Mouse (Mus musculus): ENCODE results near the gene Ank3. TPM values are rescaled to one million over a fixed set of nuclear protein-coding genes. Genes with fewer than 3 reads are reported as not detected.

The Ank3 gene
- polyA plus RNA-seq, 1 experiment from 2014 or later: 18.0 TPM

DNA sequence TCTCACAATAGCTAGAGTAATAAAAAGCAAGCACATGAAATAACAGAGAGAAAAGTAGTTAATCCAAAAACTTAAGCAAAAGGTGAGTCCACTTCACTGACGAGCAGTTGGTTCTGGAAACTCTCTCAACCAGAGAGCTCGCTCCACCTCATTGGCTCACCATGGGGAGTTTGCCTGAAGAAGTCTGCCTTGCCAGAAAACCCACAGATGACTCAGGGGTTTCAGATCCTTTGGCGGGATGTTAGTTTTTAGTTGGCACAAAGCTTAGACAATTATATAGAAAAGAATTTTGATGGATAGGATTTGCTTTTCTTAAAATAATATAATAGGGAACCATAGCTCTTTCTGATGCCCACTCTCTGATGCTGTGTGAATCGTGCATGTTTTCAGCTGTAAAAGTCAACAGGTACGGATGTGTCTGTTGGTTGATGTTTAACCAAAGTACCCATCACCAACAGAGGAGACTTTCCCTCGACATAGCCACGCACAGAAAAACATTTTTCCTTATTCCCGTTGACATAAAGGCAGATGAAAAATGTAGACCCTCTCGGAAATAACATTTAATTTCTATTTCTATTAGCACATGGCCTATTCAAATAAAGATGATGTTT, 556.2 kb downstream of the Ank3 start:
- no peak overlapping the region for H3K4me3 ChIP-seq
- ATAC-seq (ENCODE audit: borderline replicate concordance, extremely low read depth, low FRiP score, low TSS enrichment): no peak

DNA sequence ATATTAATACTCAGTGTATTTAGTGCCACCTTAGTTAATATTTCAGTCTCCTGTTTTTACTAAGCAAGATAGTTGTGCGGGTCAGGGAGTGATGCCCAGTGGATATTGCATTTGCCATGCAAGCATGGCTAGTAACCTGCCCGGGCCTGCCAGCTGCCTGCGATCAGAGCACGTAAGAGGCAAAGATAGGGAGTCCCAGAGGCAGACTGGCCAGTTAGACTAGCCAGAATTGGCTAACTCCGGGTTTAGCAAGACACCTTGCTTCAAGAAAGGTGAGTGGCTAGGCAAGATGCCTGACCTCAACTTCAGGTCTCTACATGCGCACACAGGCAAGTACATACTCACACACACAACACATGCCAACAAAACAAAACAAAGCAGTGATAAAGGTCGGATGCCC, 563.7 kb downstream of the Ank3 start:
- 83% methylated on average over 7 of the region's 7 CpGs for WGBS
- no peak overlapping the region for H3K27ac ChIP-seq
- no peak overlapping the region for H3K4me3 ChIP-seq
- H3K36me3 ChIP-seq: no peaks in the 10 kb centered on the region
- no peak overlapping the region for H3K4me2 ChIP-seq
- H3K27me3 ChIP-seq: no peaks in the 10 kb centered on the region
- ATAC-seq (ENCODE audit: borderline replicate concordance, extremely low read depth, low FRiP score, low TSS enrichment): no peak
- H3K9me3 ChIP-seq: no peaks in the 10 kb centered on the region
- H3K9ac ChIP-seq: no peak overlapping the region
- H3K4me1 ChIP-seq: no peaks in the 10 kb centered on the region

More for the DNA sequence above, 556.2 kb downstream of the Ank3 start:
- Histone ChIP-seq H3K27ac (no peak overlapping the region), H3K4me1 (no peaks in the 10 kb centered on the region), H3K9ac (no peak overlapping the region), H3K9me3 (no peaks in the 10 kb centered on the region), H3K4me2 (no peak overlapping the region), H3K36me3 (no peaks in the 10 kb centered on the region), H3K27me3 (no peaks in the 10 kb centered on the region)
- 83% methylated on average over 9 of the region's 9 CpGs for WGBS

DNA sequence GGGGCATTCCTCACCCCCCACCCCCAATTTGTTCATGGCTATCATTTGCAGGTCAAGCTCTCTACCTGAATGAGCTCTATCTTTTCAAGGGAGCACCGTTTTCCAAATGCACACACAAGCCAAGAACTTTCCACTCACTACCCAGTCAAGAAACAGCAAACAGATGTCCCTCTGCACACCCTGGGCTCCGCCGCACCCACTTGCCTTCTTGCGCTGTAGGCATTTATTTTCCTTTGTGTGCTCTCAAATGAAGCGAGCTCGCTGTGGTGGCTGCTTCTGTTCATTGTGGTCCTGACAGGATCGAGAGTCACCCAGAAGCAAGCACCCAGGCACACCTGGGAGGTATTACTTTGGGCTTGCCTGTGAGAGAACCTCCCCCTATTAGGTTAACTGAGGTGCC, 564.4 kb downstream of the Ank3 start:
- Histone ChIP-seq H3K27ac (no peak overlapping the region), H3K9me3 (no peaks in the 10 kb centered on the region), H3K4me2 (no peak overlapping the region), H3K36me3 (no peaks in the 10 kb centered on the region), H3K4me3 (no peak overlapping the region), H3K27me3 (no peaks in the 10 kb centered on the region), H3K9ac (no peak overlapping the region), H3K4me1 (no peaks in the 10 kb centered on the region)
- 71% methylated on average over 7 of the region's 7 CpGs for WGBS
- no peak for ATAC-seq (ENCODE audit: borderline replicate concordance, extremely low read depth, low FRiP score, low TSS enrichment)

DNA sequence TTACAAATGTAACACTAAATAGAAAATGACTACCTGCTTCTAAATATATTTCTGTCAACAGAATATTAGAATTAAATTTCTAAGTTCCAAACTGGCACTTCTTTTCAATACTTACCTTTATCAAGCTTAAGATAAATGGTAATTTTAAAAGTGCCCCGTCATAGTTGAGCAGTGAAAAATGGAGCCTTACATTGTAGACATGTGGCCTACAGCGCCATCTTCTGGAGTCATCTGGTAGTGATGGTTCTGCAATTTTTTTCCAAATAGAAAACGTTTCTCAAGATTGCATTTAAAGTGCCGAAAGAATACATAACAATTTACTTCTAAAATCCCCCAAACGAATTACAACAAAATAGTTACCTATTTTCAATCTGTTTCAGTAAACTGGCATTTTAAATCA, 566.0 kb downstream of the Ank3 start:
- Histone ChIP-seq H3K36me3 (no peaks in the 10 kb centered on the region), H3K27me3 (no peaks in the 10 kb centered on the region), H3K4me2 (no peak overlapping the region), H3K4me1 (no peaks in the 10 kb centered on the region), H3K27ac (no peak overlapping the region), H3K9me3 (no peaks in the 10 kb centered on the region), H3K4me3 (no peak overlapping the region), H3K9ac (no peak overlapping the region)
- no peak for ATAC-seq (ENCODE audit: borderline replicate concordance, extremely low read depth, low FRiP score, low TSS enrichment)
- 5% methylated on average over 5 of the region's 5 CpGs for WGBS

DNA sequence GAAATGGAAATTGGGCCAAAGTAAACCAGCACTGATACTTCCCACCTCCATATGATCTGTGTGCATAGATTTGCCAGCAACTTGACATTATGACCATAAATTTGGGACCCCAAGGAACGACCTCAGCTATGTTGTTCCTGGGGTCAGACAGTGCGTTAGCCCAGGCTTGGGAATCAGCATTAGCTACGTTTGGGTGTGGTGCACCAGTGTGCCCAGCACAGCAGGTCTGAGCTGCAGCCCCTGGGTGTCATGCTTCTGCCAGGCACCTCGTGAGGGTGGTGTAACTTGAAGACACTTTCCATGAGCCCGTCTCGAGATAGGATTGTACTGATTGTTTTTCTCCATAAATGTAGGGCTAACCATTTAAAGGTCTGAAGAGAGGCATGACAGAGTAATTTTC, 566.5 kb downstream of the Ank3 start:
- H3K36me3 ChIP-seq: no peaks in the 10 kb centered on the region
- no peak overlapping the region for H3K4me3 ChIP-seq
- WGBS: 74% methylated on average over 6 of the region's 6 CpGs
- H3K27ac ChIP-seq: no peak overlapping the region
- no peak for ATAC-seq (ENCODE audit: borderline replicate concordance, extremely low read depth, low FRiP score, low TSS enrichment)
- no peak overlapping the region for H3K4me2 ChIP-seq
- H3K27me3 ChIP-seq: no peaks in the 10 kb centered on the region
- no peaks in the 10 kb centered on the region for H3K9me3 ChIP-seq
- H3K4me1 ChIP-seq: no peaks in the 10 kb centered on the region
- H3K9ac ChIP-seq: no peak overlapping the region

DNA sequence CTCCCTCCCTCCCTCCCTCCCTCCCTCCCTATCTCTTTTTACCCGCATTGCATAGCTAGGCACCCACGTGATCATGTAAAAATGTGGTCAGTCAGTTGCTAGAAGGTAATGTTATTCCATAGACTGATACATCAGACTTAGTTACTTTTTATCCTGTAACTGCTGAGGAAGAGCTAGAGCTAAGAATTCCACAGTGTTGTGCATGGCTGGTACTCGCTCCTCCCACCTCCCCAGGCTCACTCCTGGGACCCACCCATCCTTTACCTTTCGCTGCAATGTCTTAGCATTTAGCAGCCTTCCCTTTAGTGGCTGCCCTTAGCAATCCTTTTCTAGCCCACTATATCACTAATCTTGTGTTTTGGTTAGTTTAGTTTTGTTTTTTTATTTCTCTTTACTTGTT, 569.4 kb downstream of the Ank3 start:
- Histone ChIP-seq H3K9ac (no peak overlapping the region), H3K36me3 (no peaks in the 10 kb centered on the region), H3K4me3 (no peak overlapping the region), H3K4me2 (no peak overlapping the region), H3K27me3 (no peaks in the 10 kb centered on the region), H3K4me1 (no peaks in the 10 kb centered on the region), H3K9me3 (no peaks in the 10 kb centered on the region), H3K27ac (no peak overlapping the region)
- WGBS: 77% methylated on average over 3 of the region's 4 CpGs
- ATAC-seq (ENCODE audit: borderline replicate concordance, extremely low read depth, low FRiP score, low TSS enrichment): no peak

DNA sequence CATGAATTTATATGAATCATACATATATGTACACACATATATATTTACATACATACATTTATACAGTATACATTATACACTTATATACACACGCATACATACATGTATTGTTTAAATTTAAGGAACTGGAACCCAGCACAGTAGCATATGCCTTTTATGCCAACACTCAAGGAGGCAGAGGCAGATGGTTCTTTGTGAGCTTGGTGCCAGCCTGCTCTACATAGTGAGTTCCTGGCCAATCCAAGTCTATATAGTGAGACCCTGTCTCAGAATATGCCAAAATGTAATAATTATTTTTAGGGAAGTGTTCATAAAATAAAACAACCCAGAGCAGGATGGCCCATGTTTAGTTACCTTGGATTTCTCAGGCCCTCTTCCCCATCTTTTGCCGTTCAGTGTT, 581.1 kb downstream of the Ank3 start:
- Histone ChIP-seq H3K9ac (no peak overlapping the region), H3K4me3 (no peak overlapping the region), H3K4me1 (no peaks in the 10 kb centered on the region), H3K36me3 (no peaks in the 10 kb centered on the region), H3K27me3 (no peaks in the 10 kb centered on the region), H3K4me2 (no peak overlapping the region), H3K27ac (no peak overlapping the region), H3K9me3 (no peaks in the 10 kb centered on the region)
- 93% methylated on average over 2 of the region's 2 CpGs for WGBS
- no peak for ATAC-seq (ENCODE audit: borderline replicate concordance, extremely low read depth, low FRiP score, low TSS enrichment)

DNA sequence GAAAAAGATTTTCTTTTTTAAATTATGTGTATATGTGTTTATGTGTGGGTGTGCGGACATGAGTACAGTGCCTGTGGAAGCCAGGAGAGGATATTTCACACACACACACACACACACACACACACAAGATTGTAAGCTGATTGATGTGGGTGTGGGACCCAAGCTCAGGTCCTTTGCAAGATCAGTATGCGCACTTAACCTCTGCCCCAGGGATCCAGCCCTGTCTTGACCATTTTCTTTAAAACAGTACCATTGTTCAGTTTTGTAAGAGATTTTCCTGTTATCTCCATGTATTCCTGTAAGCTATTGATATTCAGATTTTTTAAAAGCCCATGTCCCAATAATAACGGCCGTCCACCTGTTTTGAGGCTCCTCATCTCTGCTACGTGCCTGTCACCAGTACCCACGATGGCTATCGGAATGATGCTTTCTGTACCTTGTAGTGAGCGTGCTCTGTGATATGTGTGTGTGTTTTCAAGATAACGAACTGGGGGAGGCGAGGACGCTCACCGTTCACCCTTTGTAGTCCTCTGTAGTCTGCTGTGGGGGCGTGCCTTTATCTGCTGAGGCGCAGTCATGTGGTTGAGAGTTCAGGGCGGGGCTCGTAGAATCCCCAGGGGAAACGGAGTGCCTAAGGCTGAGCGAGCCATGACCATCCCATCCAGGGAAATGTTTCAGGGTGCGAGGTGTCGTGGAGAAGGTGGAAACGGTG, 583.0 kb downstream of the Ank3 start:
- no peaks in the 10 kb centered on the region for H3K4me1 ChIP-seq
- H3K9me3 ChIP-seq: no peaks in the 10 kb centered on the region
- no peak overlapping the region for H3K9ac ChIP-seq
- H3K27ac ChIP-seq: no peak overlapping the region
- H3K36me3 ChIP-seq: no peaks in the 10 kb centered on the region
- WGBS: 70% methylated on average over 21 of the region's 21 CpGs
- H3K4me2 ChIP-seq: no peak overlapping the region
- H3K4me3 ChIP-seq: no peak overlapping the region
- 0 out of 2 replicates have a peak, but pooled peaks have one; percentile 35 for ATAC-seq (ENCODE audit: borderline replicate concordance, extremely low read depth, low FRiP score, low TSS enrichment)
- no peaks in the 10 kb centered on the region for H3K27me3 ChIP-seq

DNA sequence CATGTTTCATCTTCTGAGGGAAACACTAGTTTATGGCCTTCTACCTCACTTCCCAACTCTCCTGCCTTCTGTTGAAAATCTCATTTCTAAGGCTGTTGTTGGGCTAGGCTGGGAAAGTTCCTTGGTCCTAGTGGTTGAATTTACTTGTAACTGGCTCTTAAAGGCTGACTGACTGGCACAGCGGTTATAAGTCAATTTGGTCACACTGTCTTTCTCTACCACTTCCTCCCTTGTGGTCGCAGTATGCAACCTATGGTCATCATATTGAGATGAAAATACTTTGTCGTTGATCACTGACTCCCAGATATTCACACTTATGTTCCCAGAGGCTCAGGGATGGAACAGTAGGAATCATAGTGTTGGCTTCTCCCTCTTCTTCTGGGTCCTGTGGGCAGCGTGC, 584.1 kb downstream of the Ank3 start:
- H3K4me2 ChIP-seq: no peak overlapping the region
- no peaks in the 10 kb centered on the region for H3K9me3 ChIP-seq
- no peaks in the 10 kb centered on the region for H3K27me3 ChIP-seq
- H3K9ac ChIP-seq: no peak overlapping the region
- no peaks in the 10 kb centered on the region for H3K36me3 ChIP-seq
- no peak for ATAC-seq (ENCODE audit: borderline replicate concordance, extremely low read depth, low FRiP score, low TSS enrichment)
- 88% methylated on average over 4 of the region's 4 CpGs for WGBS
- no peaks in the 10 kb centered on the region for H3K4me1 ChIP-seq
- no peak overlapping the region for H3K27ac ChIP-seq
- no peak overlapping the region for H3K4me3 ChIP-seq

DNA sequence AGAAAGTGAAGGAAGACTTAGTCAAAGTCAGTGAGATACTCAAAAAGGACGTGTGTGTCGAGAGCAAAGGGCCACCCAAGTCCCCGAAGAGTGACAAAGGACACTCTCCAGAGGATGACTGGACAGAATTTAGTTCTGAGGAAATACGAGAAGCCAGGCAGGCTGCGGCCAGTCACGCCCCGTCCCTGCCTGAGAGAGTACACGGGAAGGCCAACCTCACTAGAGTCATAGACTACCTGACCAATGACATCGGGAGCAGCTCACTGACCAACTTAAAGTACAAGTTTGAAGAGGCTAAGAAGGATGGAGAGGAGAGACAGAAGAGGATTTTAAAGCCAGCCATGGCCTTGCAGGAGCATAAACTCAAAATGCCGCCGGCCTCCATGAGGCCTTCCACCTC, 588.9 kb downstream of the Ank3 start:
- Histone ChIP-seq H3K9me3 (no peaks in the 10 kb centered on the region; the same call in 1 of the 2 replicates), H3K36me3 (peaks cover 29% of the 10 kb centered on the region), H3K4me1 (no peaks in the 10 kb centered on the region), H3K27me3 (no peaks in the 10 kb centered on the region), H3K4me2 (no peak overlapping the region), H3K4me3 (no peak overlapping the region), H3K9ac (no peak overlapping the region), H3K27ac (no peak overlapping the region)
- 92% methylated on average over 11 of the region's 11 CpGs for WGBS
- no peak for ATAC-seq (ENCODE audit: borderline replicate concordance, extremely low read depth, low FRiP score, low TSS enrichment)

DNA sequence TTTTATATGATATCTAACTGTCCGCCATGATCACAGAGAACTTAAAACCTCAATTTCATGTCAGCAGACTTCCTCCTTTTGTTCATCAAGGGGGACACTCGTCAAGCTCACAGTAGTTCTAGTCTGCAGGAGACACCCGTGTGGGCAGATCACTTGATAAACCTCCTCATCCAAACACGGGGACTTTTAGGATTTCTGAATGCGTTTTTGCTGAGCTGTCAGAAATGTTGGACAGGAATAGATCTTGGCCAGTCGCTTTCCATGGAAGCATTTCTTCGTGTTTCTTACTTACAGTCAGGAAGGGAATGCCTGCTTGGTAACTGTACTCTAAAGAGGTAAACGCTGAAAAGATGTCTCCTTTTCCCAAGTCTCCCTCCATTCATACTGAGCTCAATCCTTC, 598.5 kb downstream of the Ank3 start:
- H3K27ac ChIP-seq: no peak overlapping the region
- 56% methylated on average over 8 of the region's 8 CpGs for whole genome bisulfite sequencing
- H3K9ac ChIP-seq: no peak overlapping the region
- peaks cover 12% of the 10 kb centered on the region; the same call in 1 of the 2 replicates for H3K36me3 ChIP-seq
- ATAC-seq (ENCODE audit: borderline replicate concordance, extremely low read depth, low FRiP score, low TSS enrichment): no peak
- H3K4me1 ChIP-seq: no peaks in the 10 kb centered on the region
- no peak overlapping the region for H3K4me2 ChIP-seq
- H3K9me3 ChIP-seq: no peaks in the 10 kb centered on the region; the same call in 1 of the 2 replicates
- H3K27me3 ChIP-seq: no peaks in the 10 kb centered on the region
- H3K4me3 ChIP-seq: no peak overlapping the region

DNA sequence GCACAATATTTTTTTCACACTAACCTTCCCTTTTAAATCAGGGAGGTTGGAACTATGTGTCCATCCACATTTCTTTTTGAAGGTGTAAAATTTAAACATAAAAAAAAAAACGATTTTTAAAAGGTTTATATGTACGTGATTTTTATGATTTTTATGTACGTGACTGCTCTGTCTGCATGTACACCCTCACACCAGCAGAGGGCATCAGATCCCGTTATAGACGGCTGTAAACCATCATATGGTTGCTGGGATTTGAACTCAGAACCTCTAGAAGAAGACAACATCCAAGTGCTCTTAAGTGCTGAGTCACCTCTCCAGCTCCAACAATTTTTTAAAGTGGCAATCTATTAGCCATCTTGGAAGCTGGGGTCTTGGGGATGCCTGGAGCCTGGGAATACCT, 605.5 kb downstream of the Ank3 start:
- H3K9me3 ChIP-seq: no peaks in the 10 kb centered on the region
- H3K4me2 ChIP-seq: no peak overlapping the region
- 0 out of 2 replicates have a peak, but pooled peaks cover 6% of the 10 kb centered on the region for H3K36me3 ChIP-seq
- WGBS: 83% methylated on average over 5 of the region's 5 CpGs
- no peaks in the 10 kb centered on the region for H3K4me1 ChIP-seq
- ATAC-seq (ENCODE audit: borderline replicate concordance, extremely low read depth, low FRiP score, low TSS enrichment): no peak
- H3K27me3 ChIP-seq: no peaks in the 10 kb centered on the region
- no peak overlapping the region for H3K4me3 ChIP-seq
- H3K27ac ChIP-seq: no peak overlapping the region
- no peak overlapping the region for H3K9ac ChIP-seq
